Mouse (Mus musculus) limb, embryonic 14.5 days (tissue): Measurements from ENCODE around the gene Rpl10a. TPM values are rescaled to one million over a fixed set of nuclear protein-coding genes. Genes with fewer than 3 reads are reported as not detected.

Experiments used
- ATAC-seq: fragments of 200-750 bp; cut with Nextera tagmentation; 2 replicates; pipeline ENCODE4 v1.8.0; 2017; ENCODE audit warnings: low read depth, moderate number of reproducible peaks, moderate TSS enrichment; ENCODE audit not compliant: low FRiP score
- DNase-seq: peaks from one replicate; pipeline ENCODE4 v3.0.0-alpha.2; 2015; ENCODE audit warnings: low spot score
- H3K27ac ChIP-seq: fragments of 300-500 bp; sonication (generic); replicated peaks from 2 replicates; pipeline ENCODE4 v1.5.1; 2014; ENCODE audit warnings: low read depth, mild to moderate bottlenecking, low read length, moderate library complexity, mixed read lengths
- H3K27me3 ChIP-seq: fragments of 300-500 bp; sonication (generic); 2 replicates; pipeline ENCODE4 v1.6.1; 2014; ENCODE audit warnings: low read length, mixed read lengths; ENCODE audit not compliant: control insufficient read depth, insufficient read depth
- H3K36me3 ChIP-seq: fragments of 300-500 bp; sonication (generic); 2 replicates; pipeline ENCODE4 v1.6.1; 2014; ENCODE audit warnings: mild to moderate bottlenecking, low read length, moderate library complexity, mixed read lengths; ENCODE audit not compliant: control insufficient read depth, insufficient read depth
- H3K4me1 ChIP-seq: fragments of 300-500 bp; sonication (generic); 2 replicates; pipeline ENCODE4 v1.6.1; 2014; ENCODE audit warnings: antibody characterized with exemption, low read length, mixed read lengths; ENCODE audit not compliant: control insufficient read depth, insufficient read depth
- H3K4me2 ChIP-seq: fragments of 300-500 bp; sonication (generic); replicated peaks from 2 replicates; pipeline ENCODE4 v1.6.1; 2014; ENCODE audit warnings: low read depth, mild to moderate bottlenecking, low read length, moderate library complexity; ENCODE audit not compliant: severe bottlenecking
- H3K4me3 ChIP-seq: fragments of 300-500 bp; sonication (generic); replicated peaks from 2 replicates; pipeline ENCODE4 v1.5.1; 2014; ENCODE audit warnings: low read length
- H3K9ac ChIP-seq: fragments of 300-500 bp; sonication (generic); 2 replicates; pipeline ENCODE4 v1.6.1; 2014; ENCODE audit warnings: mild to moderate bottlenecking, low read depth, low read length, moderate library complexity; ENCODE audit not compliant: severe bottlenecking
- H3K9me3 ChIP-seq: fragments of 300-500 bp; sonication (generic); 2 replicates; pipeline ENCODE4 v1.6.1; 2016; ENCODE audit warnings: low read length; ENCODE audit not compliant: control insufficient read depth
- POLR2A ChIP-seq: fragments of 200-500 bp; IDR thresholded peaks from 2 replicates; pipeline ENCODE4 v1.8.0; 2012; ENCODE audit warnings: inconsistent platforms, mild to moderate bottlenecking, moderate library complexity, borderline replicate concordance; ENCODE audit not compliant: insufficient read depth, insufficient read length; ENCODE audit errors: extremely low read depth
- WGBS: fragments of 180-500 bp; shearing (Covaris S2); extraction: QIAGEN DNeasy Blood & Tissue Kit; methylation state at CpG from one replicate; pipeline ENCODE4 v1.1.7; 2014; 5-methylcytosine and 5-hydroxymethylcytosine counted together
- polyA plus RNA-seq, 2 experiments: library from polyadenylated mRNA; depleted of rRNA in 1 of 2; stranded (reverse) in 1 of 2; unstranded in 1 of 2; fragments of >200 nt; fragmentation: Nextera tagmentation in 1 of 2; extraction: Ambion mirVana in 1 of 2; gene quantifications; 2 replicates each; pipeline versions ENCODE4 v1.2.1 to v1.2.3; 2012 to 2014

Rpl10a gene
- polyA plus RNA-seq, 2 experiments, result 905 to 4,469 TPM

GRCm38 (mm10) chr17:28313212-28313879 is 14.9 kb upstream of the Rpl10a start, which contains the start of gene Fance:
Gene Fance, plus strand, starts transcription at chr17:28313519.
- Histone ChIP-seq H3K9ac (peak within 1 kb of the TSS; percentile 80), H3K27ac (peak within 1 kb of the TSS; percentile 81), H3K4me3 (peak within 1 kb of the TSS; percentile 74), H3K9me3 (no peaks in the 10 kb centered on the region), H3K27me3 (no peaks in the 10 kb centered on the region), H3K4me1 (peaks cover 15% of the 10 kb centered on the region), H3K36me3 (peaks cover 28% of the 10 kb centered on the region), H3K4me2 (peak within 1 kb of the TSS; percentile 61)
- DNase-seq, result peak; percentile 100
- TF ChIP-seq POLR2A, result 0 out of 2 replicates have a peak, but pooled peaks have one; percentile 35
- under 1% methylated on average over 61 of the region's 69 CpGs for WGBS
- ATAC-seq, result peak; percentile 98

DNA sequence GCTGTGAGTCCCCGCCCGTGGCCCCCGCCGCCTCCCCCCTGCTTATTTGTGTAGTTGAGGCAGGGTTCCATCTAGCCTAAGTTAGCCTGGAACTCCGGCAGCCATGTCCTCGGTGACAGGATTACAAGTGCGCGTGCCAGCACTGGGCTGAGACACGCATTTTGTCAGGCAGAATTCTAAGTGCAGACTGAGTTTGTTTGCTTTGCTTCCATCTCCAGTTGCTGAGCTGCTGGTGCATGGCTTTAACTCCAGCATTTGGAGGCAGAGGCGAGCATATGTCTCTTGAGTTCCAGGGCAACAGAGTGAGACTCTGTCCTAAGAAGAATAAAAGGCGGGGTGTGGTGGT is 14.4 kb upstream of the Rpl10a start:
- DNase-seq (no peak), ATAC-seq (peak; percentile 7; the same call in 1 of the 2 replicates)
- Histone ChIP-seq H3K9me3 (no peaks in the 10 kb centered on the region), H3K4me2 (peak overlapping the region; percentile 61), H3K27me3 (no peaks in the 10 kb centered on the region), H3K4me3 (peak overlapping the region; percentile 74), H3K4me1 (peaks cover 11% of the 10 kb centered on the region; the same call in 1 of the 2 replicates), H3K27ac (peak overlapping the region; percentile 81), H3K9ac (peak overlapping the region; percentile 80), H3K36me3 (peaks cover 32% of the 10 kb centered on the region)
- TF ChIP-seq POLR2A, result no peak
- WGBS, result 3% methylated on average over 10 of the region's 11 CpGs

DNA sequence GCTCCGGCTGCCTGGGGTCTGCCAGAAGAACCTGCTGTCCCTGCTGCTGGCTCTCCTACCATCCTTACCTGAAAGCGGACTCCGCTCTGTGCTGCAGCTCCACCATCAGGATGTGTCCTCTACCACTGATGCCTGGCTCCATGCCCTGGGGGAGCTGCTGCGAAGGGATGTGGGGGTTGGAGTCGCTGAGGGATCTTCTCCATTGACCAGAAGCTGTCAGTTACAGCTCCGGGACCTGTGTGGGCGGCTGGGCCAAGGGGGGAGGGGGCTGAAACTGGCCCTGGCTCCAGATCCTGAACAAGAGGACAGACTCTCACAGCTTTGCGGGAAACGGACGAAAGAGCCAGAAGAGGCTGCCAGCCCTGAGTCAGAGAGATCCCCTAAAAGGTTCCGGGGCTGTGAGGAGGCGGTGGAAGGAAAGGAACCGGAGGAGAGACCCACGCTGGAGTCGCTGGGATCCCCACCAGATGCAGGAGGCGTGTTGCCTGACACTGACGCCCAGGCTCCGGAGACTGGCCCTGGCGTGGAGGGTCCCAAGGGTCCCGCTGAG is 12.6 kb upstream of the Rpl10a start:
- DNase-seq (no peak), ATAC-seq (no peak)
- peaks cover 11% of the 10 kb centered on the region; the same call in 1 of the 2 replicates for H3K4me1 ChIP-seq
- no peak overlapping the region for H3K27ac ChIP-seq
- no peak overlapping the region for H3K4me3 ChIP-seq
- H3K4me2 ChIP-seq, result no peak overlapping the region
- H3K9ac ChIP-seq, result 0 out of 2 replicates have a peak overlapping the region, but pooled peaks have one; percentile 8
- no peak for TF ChIP-seq POLR2A
- 88% methylated on average over 20 of the region's 20 CpGs for WGBS
- peaks cover 49% of the 10 kb centered on the region for H3K36me3 ChIP-seq
- H3K9me3 ChIP-seq, result no peaks in the 10 kb centered on the region
- no peaks in the 10 kb centered on the region for H3K27me3 ChIP-seq

GRCm38 (mm10) chr17:28316476-28316875 is 11.8 kb upstream of the Rpl10a start:
- ATAC-seq, result no peak
- Histone ChIP-seq H3K36me3 (peaks cover 53% of the 10 kb centered on the region), H3K9ac (0 out of 2 replicates have a peak overlapping the region, but pooled peaks have one; percentile 8), H3K9me3 (no peaks in the 10 kb centered on the region), H3K4me1 (peaks cover 11% of the 10 kb centered on the region; the same call in 1 of the 2 replicates), H3K27me3 (no peaks in the 10 kb centered on the region), H3K4me2 (no peak overlapping the region), H3K4me3 (no peak overlapping the region), H3K27ac (no peak overlapping the region)
- 87% methylated on average over 9 of the region's 9 CpGs for WGBS
- no peak for DNase-seq
- TF ChIP-seq POLR2A, result no peak

GRCm38 (mm10) chr17:28317091-28317490 is 11.2 kb upstream of the Rpl10a start:
- WGBS, result 58% methylated on average over 8 of the region's 8 CpGs
- Histone ChIP-seq H3K4me2 (no peak overlapping the region), H3K4me3 (no peak overlapping the region), H3K4me1 (peaks cover 11% of the 10 kb centered on the region; the same call in 1 of the 2 replicates), H3K27ac (no peak overlapping the region), H3K27me3 (no peaks in the 10 kb centered on the region), H3K36me3 (peaks cover 58% of the 10 kb centered on the region), H3K9ac (no peak overlapping the region), H3K9me3 (no peaks in the 10 kb centered on the region)
- DNase-seq (no peak), ATAC-seq (no peak)
- TF ChIP-seq POLR2A, result no peak
